Mouse (Mus musculus): Measurements from ENCODE around the gene Armh3. TPM values are rescaled to one million over a fixed set of nuclear protein-coding genes. Genes with fewer than 3 reads are reported as not detected.
A peak's percentile ranks its signal among the peaks of the same experiment; 100 is the strongest.
"Not testable (repeated sequence)": the region's sequence is repeated elsewhere in the genome, so short reads cannot be mapped to it uniquely, and the experiment has no call there.

Gene Armh3
- total RNA-seq, 4 experiments from 2014 or later: 20.7 to 22.8 (median 21.7) TPM

DNA sequence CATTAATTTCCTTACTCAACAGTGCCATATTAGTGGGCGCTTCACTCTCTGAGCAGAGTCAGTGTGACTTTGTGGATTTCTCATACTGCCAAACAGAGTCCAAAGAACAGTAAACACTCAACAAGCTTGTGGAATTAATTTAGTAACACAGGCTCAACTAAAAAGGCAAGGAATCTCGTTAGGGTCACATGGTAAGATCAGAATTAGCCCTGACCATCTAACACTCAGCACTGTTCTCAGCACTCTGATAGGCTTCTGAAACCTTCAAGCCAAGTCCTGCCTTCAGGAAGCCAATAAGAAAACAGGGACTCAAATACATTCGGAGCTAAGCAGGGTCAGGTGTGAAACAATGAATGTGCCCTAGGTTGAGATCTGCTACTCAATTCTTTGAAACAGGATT is 172.1 kb downstream of the Armh3 start:
- DNase-seq (ENCODE audit: low spot score in 2 of 2): no peak

GRCm38 (mm10) chr19:45821832-45822231 is 176.5 kb downstream of the Armh3 start:
- DNase-seq (ENCODE audit: low spot score in 2 of 2): no peak

- DNase-seq (ENCODE audit: low spot score in 2 of 2): peak in 1 of 2 experiments; percentile 81
These were observed 180.3 kb downstream of the Armh3 start for GRCm38 (mm10) chr19:45817816-45818490.

- no peak for DNase-seq (ENCODE audit: low spot score in 2 of 2)
These were observed 181.6 kb downstream of the Armh3 start for GRCm38 (mm10) chr19:45816727-45817126.

- peak in 1 of 2 experiments; percentile 45 for DNase-seq (ENCODE audit: low spot score in 2 of 2)
These were observed 182.4 kb downstream of the Armh3 start, which contains the start of gene Kcnip2 for GRCm38 (mm10) chr19:45815831-45816405. Gene Kcnip2, minus strand, starts transcription at chr19:45816061.

GRCm38 (mm10) chr19:45815170-45815569 is 183.1 kb downstream of the Armh3 start:
- DNase-seq (ENCODE audit: low spot score in 2 of 2): peak in 1 of 2 experiments; percentile 55

DNA sequence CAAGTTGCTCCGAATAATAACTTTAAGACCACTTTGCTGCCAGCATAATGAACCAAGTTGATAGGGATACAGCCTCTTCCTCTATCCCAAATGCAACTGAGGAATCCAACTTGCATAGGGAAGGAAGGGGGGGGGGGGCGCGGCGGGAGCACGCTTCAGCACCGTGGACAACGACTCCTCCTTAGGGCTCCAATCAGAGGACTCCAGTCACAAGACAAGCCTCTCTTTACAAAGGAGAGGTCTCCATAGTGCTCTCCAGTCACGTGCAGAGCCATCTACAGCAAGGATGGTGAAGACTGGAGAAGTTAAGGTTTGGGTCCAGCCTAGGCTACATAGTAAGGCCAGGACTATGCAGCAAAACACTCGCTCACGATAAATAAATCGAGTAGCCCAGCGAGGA is 184.5 kb downstream of the Armh3 start:
- DNase-seq (ENCODE audit: low spot score in 2 of 2): no peak

- peak; percentile 63 to 95 for DNase-seq (ENCODE audit: low spot score in 2 of 2)
These were observed 185.0 kb downstream of the Armh3 start for GRCm38 (mm10) chr19:45813263-45813662.

DNA sequence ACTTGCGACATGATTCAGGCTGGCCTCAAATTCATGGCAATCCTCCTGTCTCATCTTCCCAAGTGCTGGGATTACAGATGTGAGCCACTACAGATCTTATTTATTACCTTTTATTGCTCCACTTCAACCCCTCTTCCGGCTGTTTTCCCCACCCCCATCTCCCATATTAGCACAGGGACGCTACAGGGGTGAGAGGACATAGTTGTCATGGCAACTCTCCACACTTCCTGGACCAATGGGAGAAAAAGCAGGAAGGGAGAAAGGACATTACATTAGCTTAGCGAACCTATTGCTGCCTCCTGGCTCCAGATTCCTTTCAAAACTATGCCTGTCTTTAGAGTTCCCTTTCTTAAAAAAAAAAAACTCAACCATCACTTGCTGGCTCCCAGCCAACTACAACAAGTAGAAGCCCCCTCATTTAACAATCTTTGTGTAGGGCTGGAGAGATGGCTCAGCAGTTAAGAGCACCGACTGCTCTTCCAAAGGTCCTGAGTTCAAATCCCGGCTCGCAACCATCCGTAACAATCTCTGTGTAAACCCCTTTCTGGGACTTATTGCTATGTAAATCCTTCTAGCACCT is 185.5 kb downstream of the Armh3 start:
- no peak for DNase-seq (ENCODE audit: low spot score in 2 of 2)

DNA sequence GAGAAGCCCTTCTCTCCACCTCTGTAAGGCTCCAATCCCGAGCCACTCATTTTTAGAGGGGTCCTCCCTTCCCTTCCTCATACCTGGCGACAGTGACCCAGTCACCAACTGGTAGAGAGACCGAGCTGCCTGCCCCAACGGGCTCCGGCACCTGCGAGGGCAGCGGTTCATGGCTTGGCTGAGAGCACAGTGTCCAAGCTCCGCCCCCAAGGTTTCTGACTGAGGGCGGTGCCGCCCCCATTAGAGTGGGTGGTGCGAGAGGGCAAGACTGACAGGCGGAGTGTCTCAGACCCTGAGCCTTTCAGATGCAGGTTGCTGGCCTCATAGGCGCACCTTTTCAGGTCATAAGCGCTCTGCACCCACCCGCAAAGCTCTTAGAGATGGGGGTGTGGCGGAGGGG is 186.2 kb downstream of the Armh3 start:
- no peak for DNase-seq (ENCODE audit: low spot score in 2 of 2)

DNA sequence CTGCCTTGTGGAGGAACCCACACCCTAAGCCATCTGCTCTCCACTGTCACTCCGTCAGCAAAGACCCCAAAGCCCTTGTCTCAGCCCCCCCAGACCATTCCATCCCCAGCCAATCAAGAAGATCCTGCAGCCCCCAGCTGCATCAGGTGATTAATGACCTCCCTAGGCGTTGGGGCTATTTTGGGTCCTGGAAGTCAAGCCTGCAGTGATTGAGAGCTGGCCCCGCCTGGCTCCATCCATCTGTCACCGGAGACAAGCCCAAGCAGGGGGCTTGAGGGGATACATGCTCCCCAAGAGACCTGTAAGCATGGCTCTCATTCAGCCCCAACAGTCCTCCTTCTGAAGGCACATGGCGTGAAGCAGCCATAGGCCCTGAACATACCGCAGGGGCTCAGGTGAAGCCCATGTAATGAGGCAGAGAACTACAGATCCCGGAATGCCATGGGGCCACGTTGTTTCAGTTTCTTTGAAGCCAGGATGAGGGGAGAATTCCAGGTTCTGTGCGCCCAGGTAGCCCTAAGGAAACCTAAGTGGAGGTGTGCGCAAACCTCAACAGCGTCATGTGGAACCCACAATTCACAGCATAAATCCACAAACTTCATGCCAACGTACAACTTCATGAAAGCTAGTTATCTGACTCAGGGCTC is 187.1 kb downstream of the Armh3 start:
- DNase-seq (ENCODE audit: low spot score in 2 of 2): no peak

DNA sequence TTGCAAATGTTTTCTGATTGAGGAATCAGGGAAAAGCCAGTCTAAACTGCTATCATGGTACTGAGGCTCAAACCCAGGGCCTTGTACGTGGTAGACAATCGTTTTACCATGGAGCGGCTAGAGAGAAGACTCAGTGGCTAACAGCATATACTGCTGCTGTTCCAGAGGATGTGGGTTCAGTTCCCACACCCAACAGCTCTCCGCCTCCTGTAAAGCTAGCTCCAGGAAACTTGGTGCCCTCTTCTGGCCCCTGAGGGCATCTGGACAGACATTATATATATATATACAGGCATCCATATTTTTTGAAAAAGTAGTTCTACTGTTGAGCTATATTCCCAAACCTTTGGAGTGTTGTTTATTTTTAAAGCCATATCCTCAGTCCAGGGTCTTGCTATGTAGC is 190.6 kb downstream of the Armh3 start:
- no peak for DNase-seq (ENCODE audit: low spot score in 2 of 2)

DNA sequence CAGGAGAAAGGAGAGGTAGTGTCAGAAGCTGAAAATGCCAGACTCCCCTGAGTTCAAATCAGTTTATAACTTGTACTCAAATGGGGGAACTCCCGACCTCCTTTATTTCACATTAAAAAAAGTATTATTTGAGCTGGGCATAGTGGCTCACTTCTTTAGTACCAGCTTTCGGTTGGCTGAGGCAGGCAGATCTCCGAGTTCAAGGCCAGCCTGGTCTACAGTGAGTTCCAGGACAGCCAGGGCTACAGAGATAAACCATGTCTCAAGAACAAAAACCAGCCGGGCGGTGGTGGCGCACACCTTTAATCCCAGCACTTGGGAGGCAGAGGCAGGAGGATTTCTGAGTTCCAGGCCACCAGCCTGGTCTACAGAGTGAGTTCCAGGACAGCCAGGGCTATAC is 192.5 kb downstream of the Armh3 start:
- DNase-seq (ENCODE audit: low spot score in 2 of 2): not testable (repeated sequence)

GRCm38 (mm10) chr19:45804593-45805368 is 193.5 kb downstream of the Armh3 start:
- DNase-seq (ENCODE audit: low spot score in 2 of 2): no peak

DNA sequence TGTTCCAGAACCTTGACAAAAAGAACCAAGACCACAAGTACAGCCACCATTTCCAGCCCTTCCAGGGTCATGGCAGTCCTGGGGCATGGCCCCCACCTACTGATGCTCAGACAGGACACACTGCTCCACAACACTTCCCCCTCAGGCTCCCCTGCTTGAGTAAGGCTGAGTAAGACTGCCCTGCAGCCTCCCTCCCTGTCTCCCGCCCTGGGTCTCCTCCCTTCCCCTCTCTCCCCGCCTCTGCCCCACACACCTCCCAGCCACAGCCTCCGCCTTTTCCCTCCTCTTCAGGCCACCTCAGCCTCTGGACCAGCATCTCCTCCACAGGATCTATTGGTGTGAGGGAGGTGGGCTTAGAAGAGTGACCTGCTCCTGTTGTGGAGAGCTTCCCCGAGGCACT is 194.9 kb downstream of the Armh3 start:
- no peak for DNase-seq (ENCODE audit: low spot score in 2 of 2)

DNA sequence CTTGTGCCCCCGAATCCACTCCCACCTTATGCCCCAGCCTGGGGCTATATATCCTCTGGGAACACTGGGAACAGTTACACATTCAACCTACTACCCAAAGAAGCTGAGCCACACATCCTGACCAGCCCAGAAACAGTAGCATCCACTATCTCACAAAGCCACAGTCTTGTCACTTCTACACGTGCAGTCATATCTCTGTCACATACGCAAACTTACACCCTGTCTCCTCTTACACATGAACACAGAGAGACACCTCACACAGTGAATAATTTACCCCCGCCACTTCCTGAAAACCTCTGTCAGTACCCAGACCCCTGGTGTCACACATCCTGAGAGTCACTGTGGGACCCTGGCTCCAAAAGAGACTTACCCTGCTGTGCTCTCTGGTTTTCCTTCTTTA is 195.6 kb downstream of the Armh3 start:
- DNase-seq (ENCODE audit: low spot score in 2 of 2): no peak

DNA sequence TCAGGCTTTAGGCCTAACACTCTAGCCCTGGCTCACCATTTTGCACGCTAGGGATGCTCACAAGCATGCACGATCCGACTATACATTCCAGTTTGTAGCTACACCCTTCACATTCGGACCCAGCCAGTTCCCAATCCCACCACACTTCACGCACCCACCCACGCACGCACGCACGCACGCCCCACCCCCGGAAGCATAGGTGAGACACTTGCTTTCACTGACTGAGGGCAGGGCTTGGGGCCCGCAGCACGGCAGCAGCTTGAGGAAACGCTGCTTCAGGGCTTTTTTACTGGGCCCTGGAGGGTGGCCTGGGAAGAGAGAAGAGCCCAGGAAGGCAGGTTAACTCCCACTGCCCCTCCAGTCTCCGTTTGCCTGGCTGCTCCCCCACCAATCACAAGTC is 201.4 kb downstream of the Armh3 start:
- DNase-seq (ENCODE audit: low spot score in 2 of 2): no peak

DNA sequence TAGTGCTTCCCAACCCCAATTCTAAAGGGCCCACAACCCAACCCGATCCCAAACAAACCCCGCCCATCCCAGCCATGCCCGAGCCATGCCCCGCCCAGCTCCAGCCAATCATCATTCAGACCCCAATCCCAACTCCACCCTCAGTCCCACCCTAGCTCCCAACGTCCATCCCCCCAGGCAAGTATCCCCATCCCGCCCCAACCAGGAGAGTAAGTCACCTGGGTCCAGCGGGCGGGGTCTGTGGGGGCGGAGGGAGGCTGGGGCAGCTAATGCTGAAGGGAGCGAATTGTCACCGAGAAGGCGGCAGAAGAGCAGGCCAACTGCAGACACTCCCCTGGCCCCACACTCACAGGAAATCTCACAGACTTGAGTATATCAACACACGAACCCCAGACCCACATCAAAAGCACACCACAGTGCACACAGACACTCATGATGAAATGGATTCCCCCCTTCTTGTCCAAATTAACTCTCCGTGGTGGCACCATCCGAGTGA is 202.2 kb downstream of the Armh3 start:
- DNase-seq (ENCODE audit: low spot score in 2 of 2): no peak

- no peak for DNase-seq (ENCODE audit: low spot score in 2 of 2)
These were observed 202.8 kb downstream of the Armh3 start for GRCm38 (mm10) chr19:45795406-45795944.

DNA sequence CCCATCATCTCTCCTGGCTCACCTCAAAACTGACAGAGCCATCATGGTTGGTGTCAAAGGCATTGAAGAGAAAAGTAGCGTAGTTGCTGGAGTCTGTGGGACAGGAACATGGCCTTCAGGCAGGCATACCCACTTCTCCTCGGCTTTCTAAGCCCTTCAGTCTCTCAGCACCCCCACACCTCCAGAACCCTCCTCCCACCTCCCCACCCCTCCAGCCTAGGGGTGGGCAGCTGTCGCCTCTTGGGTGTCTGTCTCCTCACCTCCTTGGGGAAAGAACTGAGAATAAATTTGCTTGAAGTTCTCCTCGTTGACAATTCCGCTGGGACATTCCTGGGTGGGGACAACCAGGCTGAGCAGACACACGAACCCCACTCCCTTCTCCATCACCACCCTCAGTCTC is 203.6 kb downstream of the Armh3 start:
- DNase-seq (ENCODE audit: low spot score in 2 of 2): no peak

GRCm38 (mm10) chr19:45792404-45792803 is 205.9 kb downstream of the Armh3 start:
- no peak for DNase-seq (ENCODE audit: low spot score in 2 of 2)

Data from left cerebral cortex, adult 8-10 months (tissue).